Mouse (Mus musculus) liver, postnatal 0 days (tissue): Measurements from ENCODE around the gene Celf2. TPM values are rescaled to one million over a fixed set of nuclear protein-coding genes. Genes with fewer than 3 reads are reported as not detected.

Experiments used
- ATAC-seq: fragments of 200-750 bp; cut with Nextera tagmentation; 2 replicates; pipeline ENCODE4 v1.8.0; 2017; ENCODE audit warnings: mild to moderate bottlenecking, moderate library complexity
- DNase-seq: peaks from one replicate; pipeline ENCODE4 v3.0.0-alpha.2; 2016
- H3K27ac ChIP-seq: fragments of 300-500 bp; sonication (generic); 2 replicates; pipeline ENCODE4 v1.5.1; 2014; ENCODE audit warnings: antibody characterized with exemption, moderate library complexity, mild to moderate bottlenecking, low read depth
- H3K27me3 ChIP-seq: fragments of 300-500 bp; sonication (generic); 2 replicates; pipeline ENCODE4 v1.6.1; 2014; ENCODE audit warnings: low read length, control low read depth, mixed read lengths; ENCODE audit not compliant: insufficient read depth
- H3K36me3 ChIP-seq: fragments of 300-500 bp; sonication (generic); replicated peaks from 2 replicates; pipeline ENCODE4 v1.6.1; 2014; ENCODE audit warnings: mild to moderate bottlenecking, control low read depth, low read length, moderate library complexity, mixed read lengths; ENCODE audit not compliant: insufficient read depth
- H3K4me1 ChIP-seq: fragments of 300-500 bp; sonication (generic); 2 replicates; pipeline ENCODE4 v1.6.1; 2014; ENCODE audit warnings: antibody characterized with exemption, mild to moderate bottlenecking, control low read depth; ENCODE audit not compliant: insufficient read depth
- H3K4me2 ChIP-seq: fragments of 300-500 bp; sonication (generic); 2 replicates; pipeline ENCODE4 v1.6.1; 2014; ENCODE audit warnings: low read depth, mild to moderate bottlenecking, low read length, moderate library complexity, mixed read lengths
- H3K4me3 ChIP-seq: fragments of 300-500 bp; sonication (generic); 2 replicates; pipeline ENCODE4 v1.5.1; 2014; ENCODE audit warnings: low read depth, low read length
- H3K9ac ChIP-seq: fragments of 300-500 bp; sonication (generic); replicated peaks from 2 replicates; pipeline ENCODE4 v1.6.1; 2014; ENCODE audit warnings: mild to moderate bottlenecking, moderate library complexity
- H3K9me3 ChIP-seq: fragments of 300-500 bp; sonication (generic); 2 replicates; pipeline ENCODE4 v1.6.1; 2016; ENCODE audit warnings: mild to moderate bottlenecking, control low read depth, low read length, mixed read lengths
- CTCF ChIP-seq: sonication (generic); IDR thresholded peaks from 2 replicates; pipeline ENCODE4 v1.5.1; 2016; ENCODE audit warnings: antibody characterized with exemption, low read depth
- EP300 ChIP-seq: IDR thresholded peaks from 2 replicates; pipeline ENCODE4 v1.6.1; 2016; ENCODE audit warnings: antibody characterized with exemption, low read depth, mild to moderate bottlenecking
- WGBS: fragments of 180-500 bp; shearing (Covaris S2); extraction: QIAGEN DNeasy Blood & Tissue Kit; methylation state at CpG from one replicate; pipeline ENCODE4 v1.1.7; 2014; ENCODE audit not compliant: insufficient replicate concordance; 5-methylcytosine and 5-hydroxymethylcytosine counted together
- polyA plus RNA-seq: library from polyadenylated mRNA; unstranded; fragments of >200 nt; fragmentation: Nextera tagmentation; extraction: Ambion mirVana; gene quantifications from 2 replicates; pipeline ENCODE4 v1.2.1, GENCODE M21; 2015

Celf2 gene
- polyA plus RNA-seq, 1 experiment from 2014 or later: 13.5 TPM

- Histone ChIP-seq H3K36me3 (no peaks in the 10 kb centered on the region), H3K9ac (no peak overlapping the region), H3K4me2 (no peak overlapping the region), H3K27me3 (no peaks in the 10 kb centered on the region), H3K9me3 (no peaks in the 10 kb centered on the region), H3K27ac (no peak overlapping the region), H3K4me3 (no peak overlapping the region), H3K4me1 (no peaks in the 10 kb centered on the region)
- no peak for ATAC-seq
- DNase-seq: no peak
- 69% methylated on average over 4 of the region's 4 CpGs for WGBS
- TF ChIP-seq CTCF (no peak), EP300 (no peak)
Measured at GRCm38 (mm10) chr2:6950702-6951101, 558.7 kb downstream of the Celf2 start.

- no peaks in the 10 kb centered on the region for H3K9me3 ChIP-seq
- no peak for ATAC-seq
- WGBS: 69% methylated on average over 9 of the region's 9 CpGs
- H3K4me1 ChIP-seq: no peaks in the 10 kb centered on the region
- H3K9ac ChIP-seq: no peak overlapping the region
- no peak overlapping the region for H3K4me3 ChIP-seq
- no peak overlapping the region for H3K27ac ChIP-seq
- H3K4me2 ChIP-seq: no peak overlapping the region
- TF ChIP-seq EP300 (no peak), CTCF (no peak)
- no peaks in the 10 kb centered on the region for H3K27me3 ChIP-seq
- DNase-seq: no peak
- no peaks in the 10 kb centered on the region for H3K36me3 ChIP-seq
Measured at GRCm38 (mm10) chr2:6945638-6946415, 563.5 kb downstream of the Celf2 start.

GRCm38 (mm10) chr2:6943651-6944050 lies 565.7 kb downstream of the Celf2 start:
- TF ChIP-seq EP300 (no peak), CTCF (no peak)
- WGBS: 67% methylated on average over 8 of the region's 8 CpGs
- ATAC-seq: no peak
- Histone ChIP-seq H3K4me2 (no peak overlapping the region), H3K36me3 (no peaks in the 10 kb centered on the region), H3K9ac (no peak overlapping the region), H3K9me3 (no peaks in the 10 kb centered on the region), H3K4me1 (no peaks in the 10 kb centered on the region), H3K27me3 (no peaks in the 10 kb centered on the region), H3K4me3 (no peak overlapping the region), H3K27ac (no peak overlapping the region)
- no peak for DNase-seq

DNA sequence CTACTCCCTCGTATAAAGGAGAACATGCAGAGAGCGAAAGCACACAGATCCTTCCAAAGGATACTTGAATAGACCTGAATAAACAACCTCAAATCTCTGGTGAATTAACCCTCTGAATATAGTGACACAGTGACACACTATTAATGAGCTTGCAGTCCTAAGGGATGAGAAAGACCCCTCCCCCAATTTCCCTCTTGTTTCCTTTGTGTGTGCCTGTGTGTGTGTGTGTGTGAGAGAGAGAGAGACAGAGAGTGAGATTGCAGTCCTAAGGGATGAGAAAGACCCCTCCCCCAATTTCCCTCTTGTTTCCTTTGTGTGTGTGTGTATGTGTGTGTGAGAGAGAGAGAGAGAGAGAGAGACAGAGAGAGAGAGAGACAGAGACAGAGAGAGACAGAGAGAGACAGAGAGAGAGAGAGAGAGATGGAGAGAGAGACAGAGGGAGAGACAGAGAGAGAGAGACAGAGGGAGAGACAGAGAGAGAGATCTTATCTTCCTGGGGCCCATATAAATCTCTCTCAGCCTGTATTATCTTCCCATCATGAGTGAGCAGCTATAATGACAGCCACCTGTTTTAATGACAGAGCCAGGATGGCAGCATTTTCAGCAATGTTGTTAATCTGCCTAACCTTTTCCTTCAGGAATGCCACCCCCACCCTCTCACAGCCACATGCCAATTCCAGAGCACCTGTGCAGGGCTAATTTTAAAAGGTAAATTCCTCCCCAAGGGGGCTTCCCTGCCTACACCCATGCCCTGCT lies 566.5 kb downstream of the Celf2 start:
- no peaks in the 10 kb centered on the region for H3K27me3 ChIP-seq
- ATAC-seq (no peak), DNase-seq (no peak)
- no peaks in the 10 kb centered on the region for H3K4me1 ChIP-seq
- no peak overlapping the region for H3K9ac ChIP-seq
- H3K4me3 ChIP-seq: no peak overlapping the region
- H3K9me3 ChIP-seq: no peaks in the 10 kb centered on the region
- no peak for TF ChIP-seq CTCF
- WGBS: 77% methylated on average over 2 of the region's 2 CpGs
- no peak overlapping the region for H3K27ac ChIP-seq
- H3K4me2 ChIP-seq: no peak overlapping the region
- H3K36me3 ChIP-seq: no peaks in the 10 kb centered on the region

DNA sequence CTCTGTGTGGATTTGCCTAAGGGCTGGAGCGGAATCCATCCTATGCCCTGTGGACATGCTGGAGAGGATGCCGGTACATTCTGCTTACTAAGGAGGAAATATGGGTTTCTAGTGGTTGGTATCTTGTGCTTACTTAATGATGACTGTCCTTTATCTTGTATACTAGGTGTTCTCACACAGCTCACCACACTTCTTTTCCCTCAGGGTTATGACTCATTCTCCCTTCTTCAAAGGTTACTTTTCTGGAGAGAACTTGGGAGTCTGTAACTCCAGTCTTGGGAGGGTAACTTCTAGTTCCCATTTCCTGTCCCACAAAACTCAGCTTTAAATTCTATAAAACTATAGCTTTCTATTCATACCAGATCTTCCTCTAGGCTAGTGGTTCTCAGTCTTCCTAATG lies 570.2 kb downstream of the Celf2 start:
- Histone ChIP-seq H3K9ac (no peak overlapping the region), H3K4me2 (no peak overlapping the region), H3K36me3 (no peaks in the 10 kb centered on the region), H3K4me3 (no peak overlapping the region), H3K27ac (no peak overlapping the region), H3K4me1 (no peaks in the 10 kb centered on the region), H3K9me3 (no peaks in the 10 kb centered on the region), H3K27me3 (no peaks in the 10 kb centered on the region)
- no peak for ATAC-seq
- TF ChIP-seq EP300 (no peak), CTCF (no peak)
- 80% methylated on average over 2 of the region's 2 CpGs for WGBS
- DNase-seq: no peak

GRCm38 (mm10) chr2:6933130-6933529 lies 576.2 kb downstream of the Celf2 start:
- DNase-seq (no peak), ATAC-seq (no peak)
- H3K9ac ChIP-seq: no peak overlapping the region
- H3K4me1 ChIP-seq: no peaks in the 10 kb centered on the region
- no peak overlapping the region for H3K27ac ChIP-seq
- TF ChIP-seq EP300: no peak
- no peak for TF ChIP-seq CTCF
- no peak overlapping the region for H3K4me2 ChIP-seq
- H3K9me3 ChIP-seq: no peaks in the 10 kb centered on the region
- no peak overlapping the region for H3K4me3 ChIP-seq
- no peaks in the 10 kb centered on the region for H3K27me3 ChIP-seq
- 86% methylated on average over 12 of the region's 12 CpGs for WGBS
- H3K36me3 ChIP-seq: no peaks in the 10 kb centered on the region
